Mouse (Mus musculus): ENCODE results near the gene Fam222b.
A peak's percentile ranks its signal among the peaks of the same experiment; 100 is the strongest.
"Not testable (repeated sequence)": the region's sequence is repeated elsewhere in the genome, so short reads cannot be mapped to it uniquely, and the experiment has no call there.

Fam222b gene

DNA sequence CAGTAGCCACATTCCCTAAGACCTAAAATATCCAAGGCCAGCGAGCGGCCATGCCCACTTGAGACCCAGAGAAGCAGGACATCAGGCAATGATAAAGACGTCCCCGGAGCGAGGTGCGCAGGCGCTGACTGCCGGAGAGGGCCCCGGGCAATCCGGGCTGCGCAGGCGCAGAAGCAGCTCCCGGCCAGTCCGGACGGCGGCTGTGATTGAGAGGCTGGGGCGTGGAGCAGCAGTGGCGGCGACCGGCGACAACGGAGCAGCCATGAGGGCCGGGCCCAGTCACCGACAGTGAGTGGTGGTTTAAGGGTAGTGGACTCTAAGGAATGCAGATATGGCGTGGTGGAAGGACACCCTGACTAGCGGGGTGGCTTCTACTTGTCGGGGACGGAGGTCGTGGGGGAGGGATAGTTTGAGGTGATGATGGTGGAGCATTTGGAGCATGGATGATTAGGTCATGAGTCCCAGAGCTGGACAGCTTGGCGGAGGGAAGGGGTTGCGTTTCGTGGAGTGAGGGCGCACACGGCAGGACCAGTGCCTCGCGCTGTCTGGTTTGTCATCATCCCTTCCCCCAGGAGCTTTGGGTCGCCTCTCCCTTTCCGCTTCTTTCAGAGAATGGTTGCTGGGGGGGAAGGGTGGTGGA lies at the start of gene Fam222b:
Gene Fam222b (plus strand): TSS at position 157 of the 640 bp plus-strand sequence.
- DNase-seq (ENCODE audit: low read depth), result peak; percentile 91

DNA sequence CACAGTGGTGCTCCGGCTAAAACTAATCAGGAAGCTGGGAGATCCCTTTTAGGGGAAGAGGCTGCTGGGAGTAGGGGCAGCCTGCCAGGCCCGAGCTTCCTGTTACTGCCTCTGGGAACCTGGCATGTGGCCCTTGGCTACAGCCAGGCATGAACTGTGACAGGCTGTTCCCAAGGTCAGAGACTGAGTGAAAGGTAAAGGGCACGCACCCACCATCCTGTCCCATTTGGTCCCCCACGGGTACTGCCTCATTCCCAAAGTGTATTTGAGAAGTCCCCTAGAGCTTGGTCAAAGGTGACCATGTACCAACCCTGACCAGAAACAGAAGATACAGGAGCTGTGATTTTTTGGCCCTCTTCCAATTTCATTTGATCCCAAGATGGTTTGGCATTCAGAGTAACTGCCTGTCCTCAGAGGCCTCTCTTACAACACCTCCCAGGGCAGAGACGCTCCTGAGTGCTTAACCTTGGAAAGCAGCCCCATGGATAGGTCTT lies 49.7 kb upstream of the Fam222b start:
- DNase-seq (ENCODE audit: low read depth), result peak; percentile 29

DNA sequence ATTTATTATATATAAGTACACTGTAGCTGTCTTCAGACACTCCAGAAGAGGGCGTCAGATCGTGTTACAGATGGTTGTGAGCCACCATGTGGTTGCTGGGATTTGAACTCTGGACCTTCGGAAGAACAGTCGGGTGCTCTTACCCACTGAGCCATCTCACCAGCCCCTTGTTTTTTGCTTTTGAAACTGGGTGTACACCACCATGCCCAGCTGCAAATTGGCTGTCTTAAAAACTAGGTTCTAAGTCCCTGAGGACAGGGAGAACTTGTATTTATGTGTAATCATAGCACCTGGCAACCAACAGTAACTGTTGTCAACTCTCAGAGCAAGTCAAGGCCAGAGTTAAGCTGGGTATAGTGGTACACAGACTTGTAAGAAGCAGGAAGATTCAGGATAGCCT lies 45.8 kb upstream of the Fam222b start:
- DNase-seq (ENCODE audit: low read depth), result not testable (repeated sequence)

DNA sequence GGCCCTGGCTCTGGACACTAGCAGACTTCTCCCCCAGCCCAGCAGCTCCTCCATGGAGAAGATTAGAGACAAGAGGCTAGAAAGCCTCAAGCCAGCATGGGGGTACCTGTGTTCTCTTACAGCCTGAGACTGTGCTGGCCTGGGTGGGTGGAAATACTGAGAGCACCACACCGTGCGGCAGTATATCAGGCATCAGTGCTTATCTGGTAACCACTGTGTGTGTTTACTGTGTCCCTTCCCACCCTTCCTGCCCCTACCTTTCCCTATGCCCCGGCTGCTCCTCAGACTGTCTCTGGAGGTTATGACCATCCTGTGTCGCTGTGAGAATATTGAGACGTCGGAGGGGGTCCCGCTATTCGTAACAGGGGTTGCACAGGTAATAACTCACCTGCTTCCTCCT lies 41.4 kb upstream of the Fam222b start:
- DNase-seq (ENCODE audit: low read depth), result no peak

DNA sequence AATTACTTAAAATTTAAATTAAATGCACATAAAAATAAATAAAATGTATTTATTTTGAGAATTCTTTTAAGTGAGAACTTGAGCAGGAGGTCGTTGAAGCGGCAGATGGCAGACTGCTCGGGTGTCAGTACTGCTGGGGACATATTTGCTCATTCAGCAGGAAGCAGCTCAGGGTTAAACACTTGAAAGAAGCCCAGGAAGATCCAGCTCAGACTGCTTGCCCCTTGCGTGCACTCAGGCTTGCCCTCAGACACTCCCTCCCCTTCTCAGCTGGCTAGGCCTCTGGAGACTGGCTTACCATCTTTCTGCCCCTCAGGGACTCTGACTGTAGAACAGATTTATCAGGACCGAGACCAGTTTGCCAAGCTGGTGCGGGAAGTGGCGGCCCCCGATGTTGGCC lies 37.5 kb upstream of the Fam222b start:
- DNase-seq (ENCODE audit: low read depth), result no peak

DNA sequence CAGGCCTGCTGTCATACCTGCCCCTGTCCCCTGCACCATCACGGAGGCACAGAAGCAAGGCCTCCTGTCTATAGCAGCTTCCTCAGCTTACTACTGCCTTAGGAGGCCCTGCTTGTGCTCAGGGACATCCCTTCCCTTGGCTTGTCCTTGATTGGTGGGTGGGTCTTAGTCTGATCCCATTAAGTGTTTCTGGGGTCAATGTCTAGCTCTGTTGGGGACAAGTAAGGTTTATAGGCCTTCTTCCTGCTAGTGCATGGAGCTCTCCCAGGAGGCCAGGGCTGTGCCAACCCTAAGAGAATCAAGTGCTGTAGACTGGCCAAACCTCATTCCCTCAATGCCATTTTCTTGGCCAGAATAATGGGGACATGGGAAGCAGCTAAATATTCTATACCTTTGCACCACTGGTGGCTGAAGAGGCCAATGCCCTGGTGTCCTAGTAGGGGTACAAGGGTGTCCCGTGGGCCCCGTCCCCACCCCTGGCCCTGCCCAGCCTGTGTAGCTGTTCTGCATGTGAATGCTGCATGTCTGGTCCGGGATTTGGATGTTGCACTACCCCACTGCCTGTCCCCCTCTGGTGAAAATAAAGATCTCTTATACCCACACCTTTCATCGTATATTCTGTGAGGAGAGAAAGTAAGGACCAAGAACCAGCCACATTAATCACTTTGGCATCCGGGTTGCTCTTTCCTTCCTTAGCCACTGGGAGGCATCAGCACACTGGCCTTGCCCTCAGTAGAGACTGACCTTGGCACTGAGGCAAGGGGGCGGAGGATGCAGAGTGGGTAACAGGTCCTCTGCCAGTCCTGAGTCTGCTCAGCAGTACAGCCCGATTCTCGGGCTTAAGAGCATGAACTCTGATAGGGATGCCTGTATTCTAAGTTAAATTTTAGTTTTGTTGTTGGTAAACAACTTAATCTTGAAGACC lies 34.4 kb upstream of the Fam222b start:
- peak; percentile 83 for DNase-seq (ENCODE audit: low read depth)

DNA sequence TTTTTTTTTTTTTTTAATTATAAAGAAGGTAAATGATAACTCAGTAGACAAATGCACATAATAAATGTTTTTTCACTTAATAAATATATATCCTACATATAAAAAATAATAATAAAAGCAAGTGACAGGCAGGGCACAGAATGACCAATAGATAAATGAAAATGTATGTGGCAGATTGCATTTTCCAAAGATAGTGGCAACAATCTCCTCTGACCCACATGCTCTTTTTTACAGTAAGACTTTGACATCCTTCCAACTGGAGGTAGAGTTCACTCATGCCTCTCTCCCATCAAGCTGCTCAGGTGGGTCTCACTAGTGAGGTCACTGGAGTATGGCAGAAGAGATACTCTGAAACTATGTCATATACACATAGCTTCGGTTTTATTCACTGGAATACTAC lies 31.9 kb upstream of the Fam222b start:
- no peak for DNase-seq (ENCODE audit: low read depth)

DNA sequence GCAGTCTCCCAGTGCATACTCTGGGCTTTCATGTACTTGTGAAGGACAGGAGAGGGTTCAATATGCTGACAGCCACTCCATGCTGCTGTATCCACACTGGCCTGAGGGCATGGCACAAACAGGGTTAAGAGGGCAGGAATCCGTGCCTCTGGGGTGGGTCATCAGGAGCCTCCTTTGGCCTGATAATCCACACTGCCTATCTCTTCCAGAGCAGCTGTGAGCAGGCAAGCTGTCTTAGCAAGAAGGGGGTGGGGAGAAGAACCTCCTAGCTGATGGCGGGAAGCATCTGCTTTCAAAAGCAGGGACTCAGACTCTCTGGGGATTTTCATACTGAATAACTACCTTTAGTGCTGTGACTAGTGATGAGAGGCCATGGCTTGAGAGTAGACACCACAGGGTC lies 28.6 kb upstream of the Fam222b start:
- DNase-seq (ENCODE audit: low read depth), result no peak

DNA sequence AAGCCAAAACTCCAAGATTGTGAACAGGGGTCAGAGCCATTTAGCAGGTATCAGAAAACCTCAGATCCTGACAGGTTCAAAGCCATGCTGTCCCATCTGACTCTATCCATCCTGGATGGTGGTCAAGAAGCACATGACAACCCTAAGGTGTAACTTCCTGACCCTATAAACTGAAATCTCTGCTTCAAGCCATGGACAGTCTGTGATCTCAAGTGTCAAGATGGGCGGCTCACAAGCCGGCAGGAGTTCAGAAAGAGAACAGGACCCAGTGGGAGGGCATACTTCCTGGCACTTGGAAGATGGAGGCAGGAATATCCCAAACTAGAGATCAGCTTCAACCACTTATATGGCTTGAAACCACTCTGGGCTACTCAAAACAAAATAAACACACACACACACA lies 27.8 kb upstream of the Fam222b start:
- DNase-seq (ENCODE audit: low read depth), result no peak

DNA sequence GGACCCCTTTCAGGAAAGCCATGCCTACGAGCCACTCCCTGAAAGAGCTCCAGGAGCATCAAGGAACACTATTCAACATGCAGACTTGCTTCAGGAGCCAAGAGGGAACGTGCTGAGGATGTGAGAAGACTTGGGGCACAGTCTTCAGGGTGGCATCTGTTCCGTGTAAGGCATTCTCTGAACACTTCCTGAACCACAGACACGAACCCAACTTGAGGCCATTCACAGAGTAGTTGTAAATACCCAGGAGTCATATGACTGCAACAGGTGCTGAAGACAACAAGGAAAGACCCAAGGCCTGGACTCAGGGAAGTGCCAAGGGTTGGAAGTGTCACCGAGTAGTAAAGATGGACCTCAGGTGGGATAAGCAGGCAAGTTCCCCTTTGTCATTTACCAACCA lies 26.9 kb upstream of the Fam222b start:
- DNase-seq (ENCODE audit: low read depth), result no peak

DNA sequence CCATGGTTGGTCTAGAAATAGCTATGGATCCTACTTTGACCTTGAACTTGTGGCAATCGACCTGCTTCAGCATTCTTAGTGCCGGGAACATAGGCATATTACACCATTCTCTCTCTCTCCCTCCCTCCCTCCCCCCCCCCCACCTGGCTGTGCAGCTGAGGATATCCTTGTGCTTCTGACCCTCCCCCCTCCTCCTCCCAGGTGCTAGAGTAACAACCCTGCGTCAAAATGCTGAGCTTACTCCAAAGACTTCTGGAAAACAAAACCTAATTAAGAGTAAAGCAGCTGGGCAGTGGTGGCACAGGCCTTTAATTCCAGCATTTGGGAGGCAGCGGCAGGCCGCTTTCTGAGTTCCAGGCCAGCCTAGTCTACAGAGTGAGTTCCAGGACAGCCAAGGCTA lies 25.3 kb upstream of the Fam222b start:
- no peak for DNase-seq (ENCODE audit: low read depth)

DNA sequence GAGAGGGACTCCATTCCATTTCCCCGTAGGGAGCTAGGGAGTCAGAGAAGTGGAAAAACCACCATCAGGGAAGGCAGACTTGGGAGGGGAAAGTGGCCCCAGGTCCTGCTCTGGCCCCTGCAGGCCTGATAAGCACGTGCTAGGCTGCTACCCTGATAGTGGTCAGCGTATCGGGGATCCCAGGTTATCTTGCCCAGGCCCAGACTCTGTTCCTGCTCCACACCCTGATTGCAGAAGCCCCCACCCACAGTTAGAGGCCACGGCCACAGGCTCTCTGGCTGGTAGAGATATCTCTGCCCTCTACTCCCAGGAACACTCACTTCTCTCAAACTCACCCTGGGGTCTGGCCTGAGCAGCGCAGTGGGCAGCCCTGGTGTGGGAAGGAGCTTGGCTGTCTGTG lies 24.8 kb upstream of the Fam222b start:
- no peak for DNase-seq (ENCODE audit: low read depth)

DNA sequence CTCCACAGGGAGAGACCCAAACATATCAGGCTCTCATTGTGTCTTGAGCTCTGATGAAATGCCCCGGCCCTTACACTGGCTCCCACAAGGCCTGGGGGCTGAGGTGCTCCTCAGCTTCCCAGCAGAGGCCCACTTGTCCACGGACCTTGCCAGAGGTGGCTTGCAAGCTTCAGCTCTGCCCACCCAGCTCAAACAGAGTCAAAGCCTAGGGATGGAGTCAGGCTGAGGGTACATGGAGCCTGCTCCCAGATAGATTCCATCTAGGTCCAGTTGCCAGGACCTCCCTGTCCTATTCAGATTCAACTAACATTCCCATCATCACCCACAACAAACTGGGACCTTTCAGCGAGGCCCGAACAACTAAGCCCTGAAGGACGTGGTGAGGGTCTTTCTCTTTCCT lies 22.5 kb upstream of the Fam222b start:
- no peak for DNase-seq (ENCODE audit: low read depth)

DNA sequence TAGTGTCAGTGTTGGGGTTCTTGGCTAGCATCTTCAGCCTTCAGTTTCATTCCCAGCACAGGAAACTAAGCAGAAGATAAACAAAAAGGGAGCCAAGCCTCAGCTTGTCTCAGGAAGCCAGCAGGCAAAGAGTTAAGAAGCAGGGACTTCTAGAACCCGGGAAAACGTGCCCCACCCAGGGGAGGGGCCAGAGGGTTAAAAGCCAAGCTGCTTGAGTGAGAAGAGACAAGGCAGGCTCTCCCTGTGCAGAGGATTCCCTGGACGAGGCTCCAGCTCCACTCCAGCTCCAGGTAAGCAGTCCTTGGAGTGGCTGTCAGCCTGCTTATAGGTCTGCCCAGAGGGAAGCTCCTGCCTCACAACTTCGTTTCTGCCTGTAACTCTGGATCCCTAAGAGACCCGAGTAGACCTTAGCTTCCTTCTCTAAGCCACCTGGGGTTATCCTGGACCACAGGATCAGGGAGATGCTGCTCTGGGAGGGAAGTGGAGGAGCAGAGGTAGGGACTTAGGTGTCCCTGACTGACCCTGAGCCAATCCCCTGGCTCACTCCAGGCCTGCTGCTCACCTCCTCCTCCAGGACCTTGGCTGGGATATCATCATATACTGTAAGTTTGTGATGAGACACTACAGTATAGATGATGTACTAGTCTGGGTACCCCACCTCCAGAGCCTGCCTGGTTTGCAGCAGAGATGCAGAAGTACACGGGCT lies 21.9 kb upstream of the Fam222b start:
- DNase-seq (ENCODE audit: low read depth), result no peak

DNA sequence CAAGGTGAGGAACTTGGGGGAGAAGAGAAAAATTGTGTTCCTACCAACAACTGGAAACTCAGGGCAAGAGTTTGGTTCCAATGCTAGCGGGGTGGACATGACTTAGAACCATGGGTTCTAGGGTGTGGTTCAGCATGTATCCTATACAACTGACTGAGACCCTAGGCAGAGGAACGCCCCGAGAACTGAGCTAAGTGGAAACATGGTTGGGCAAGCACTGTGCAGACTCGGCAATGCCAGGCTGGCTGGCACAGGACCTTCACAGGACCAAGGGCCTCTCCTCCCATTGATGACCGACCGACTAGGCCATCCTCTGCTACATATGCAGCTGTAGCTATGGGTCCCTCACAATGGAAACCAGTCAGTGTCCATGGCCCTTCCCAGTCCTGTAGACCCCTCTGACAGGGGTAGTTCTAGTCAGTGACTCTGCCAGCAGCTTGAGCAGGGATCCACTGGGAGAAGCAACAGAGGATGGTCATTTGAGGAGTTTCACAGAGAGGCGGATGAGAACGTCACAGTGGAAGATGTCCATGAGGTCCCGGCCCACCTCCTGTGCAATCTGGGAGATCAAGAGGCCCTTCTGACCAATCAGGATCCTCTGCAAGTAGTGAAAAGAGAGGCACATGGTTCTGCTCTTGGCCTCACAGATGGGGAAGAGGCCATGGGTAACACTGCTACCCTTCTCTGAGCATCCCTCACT lies 20.7 kb upstream of the Fam222b start:
- no peak for DNase-seq (ENCODE audit: low read depth)

DNA sequence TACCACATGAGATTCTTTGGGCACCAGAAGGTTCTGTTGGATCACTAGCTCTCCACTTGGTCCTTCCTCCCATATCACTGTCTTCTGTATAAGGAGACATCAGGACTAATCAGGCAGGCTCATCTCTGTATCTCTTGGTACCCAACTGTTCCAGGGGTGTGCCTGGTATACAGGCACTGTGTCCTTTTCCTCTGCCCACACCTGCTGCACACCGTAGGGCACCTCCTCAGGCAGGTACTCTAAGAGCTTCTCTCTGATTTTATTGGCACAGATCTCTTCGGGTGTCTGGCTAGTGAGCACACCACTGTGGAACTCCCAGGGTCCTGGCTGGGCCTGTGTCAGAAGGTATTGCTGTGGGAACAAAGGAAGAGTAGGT lies 20.2 kb upstream of the Fam222b start:
- DNase-seq (ENCODE audit: low read depth), result no peak

DNA sequence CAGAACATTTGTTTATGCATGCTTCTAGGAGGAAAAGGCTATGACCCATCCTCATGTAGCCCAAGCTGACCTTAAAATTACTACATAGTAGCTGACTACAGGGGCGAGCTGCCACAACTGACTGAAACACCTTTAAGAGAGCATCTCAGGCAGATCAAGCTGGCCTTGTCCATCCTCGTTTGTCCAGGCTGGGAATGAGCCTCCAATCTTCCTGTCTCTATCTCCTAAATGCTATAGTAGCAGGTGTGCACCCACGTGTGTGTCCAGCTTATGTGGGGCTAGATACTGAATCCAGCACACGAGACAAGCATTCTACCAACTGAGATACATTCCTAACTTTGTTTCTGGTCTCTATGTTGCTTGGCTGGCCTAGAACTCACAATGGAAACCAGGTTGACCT lies 19.8 kb upstream of the Fam222b start:
- DNase-seq (ENCODE audit: low read depth), result no peak

DNA sequence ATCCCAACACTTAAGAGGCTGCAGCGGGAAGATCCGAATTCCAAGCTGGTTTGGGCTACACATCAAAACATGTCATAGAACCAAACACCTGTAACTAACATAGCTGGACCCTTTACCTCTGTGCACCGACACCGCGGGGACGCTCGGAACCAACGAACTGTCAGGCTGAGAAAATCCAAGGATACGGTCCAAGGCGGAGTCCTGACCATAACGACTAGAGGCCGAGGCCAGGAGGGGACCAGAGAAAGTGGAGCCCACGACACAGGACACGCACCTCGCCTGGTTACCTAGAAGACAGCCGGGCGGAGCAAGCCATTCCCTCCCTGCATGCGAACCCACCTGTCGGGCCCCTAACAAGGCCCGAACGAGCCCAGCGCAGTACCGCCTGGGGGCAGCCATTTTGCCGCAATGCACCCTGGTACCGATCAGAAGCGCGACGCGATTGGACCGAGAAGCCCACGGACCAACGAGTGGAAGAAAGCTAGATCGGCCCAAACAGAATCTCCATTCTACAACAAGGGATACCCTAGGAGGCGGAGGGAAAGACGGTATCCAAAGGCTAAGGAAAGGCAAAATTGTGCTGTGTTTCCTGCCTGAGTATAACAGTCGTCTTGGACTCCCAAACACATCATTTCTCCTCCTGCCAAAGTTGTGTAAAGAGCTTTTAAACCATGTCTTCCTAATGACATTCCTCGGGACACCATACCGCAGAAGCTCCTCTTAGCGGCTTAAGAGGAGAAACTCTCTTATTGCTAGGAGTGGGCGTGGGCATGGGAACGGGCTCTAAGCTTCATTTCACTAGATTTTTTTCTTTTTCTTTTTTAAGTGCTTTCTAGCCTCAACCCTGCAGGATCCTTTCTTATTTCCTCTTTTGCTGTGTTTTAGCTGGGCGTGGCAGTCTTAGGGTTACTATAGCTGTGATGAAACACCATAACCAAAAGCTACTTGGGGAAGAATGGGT lies 14.2 kb upstream of the Fam222b start, which contains the start of gene Eral1:
Gene Eral1 (minus strand): TSS at position 423 of the 961 bp plus-strand sequence.
- peak; percentile 81 for DNase-seq (ENCODE audit: low read depth)

DNA sequence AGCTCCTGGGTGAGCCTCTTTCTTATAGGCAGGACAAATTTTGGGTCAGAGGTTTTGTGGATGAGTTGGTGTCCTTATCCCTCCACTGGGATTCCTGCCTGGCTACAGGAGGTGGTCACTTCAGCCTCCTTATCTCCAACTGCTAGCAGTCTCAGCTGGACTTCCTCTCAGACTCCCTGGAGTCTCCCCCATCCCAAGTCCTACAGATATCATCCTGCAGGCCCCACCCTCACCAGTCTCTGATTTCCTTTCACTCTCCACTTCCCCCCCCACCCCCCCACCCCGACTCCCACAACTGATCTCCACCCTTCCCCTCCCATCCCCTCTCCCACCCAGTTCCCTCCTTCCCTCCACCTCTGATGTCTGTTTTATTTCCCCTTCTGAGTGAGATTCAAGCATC lies 10.9 kb upstream of the Fam222b start:
- no peak for DNase-seq (ENCODE audit: low read depth)

DNA sequence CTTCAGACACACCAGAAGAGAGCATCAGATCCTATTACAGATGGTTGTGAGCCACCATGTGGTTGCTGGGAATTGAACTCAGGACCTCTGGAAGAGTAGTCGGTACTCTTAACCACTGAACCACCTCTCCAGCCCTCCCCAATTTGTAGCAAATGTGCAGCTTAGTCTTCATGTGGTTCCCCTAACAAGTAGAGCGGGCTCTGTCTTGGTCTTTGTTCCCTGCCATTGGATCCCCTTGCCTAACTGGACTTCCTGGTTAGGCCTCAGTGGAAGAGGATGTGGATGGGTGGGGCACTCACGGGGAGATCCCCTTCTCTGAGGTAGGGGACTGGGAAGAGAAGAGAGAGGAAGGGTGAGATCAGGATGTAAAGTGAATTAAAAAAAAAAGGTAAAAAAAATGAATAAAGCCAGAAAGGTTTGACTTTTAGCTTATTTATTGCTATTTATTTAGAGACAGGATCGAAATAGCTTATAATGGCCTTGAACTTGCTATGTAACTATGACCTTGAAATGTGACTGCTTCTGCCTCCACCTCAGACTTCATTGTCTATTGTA lies 7.5 kb upstream of the Fam222b start:
- no peak for DNase-seq (ENCODE audit: low read depth)
